Mouse (Mus musculus) forebrain, embryonic 15.5 days (tissue): ENCODE measurements around the gene Fbxw13. TPM values are rescaled to one million over a fixed set of nuclear protein-coding genes. Genes with fewer than 3 reads are reported as not detected.

Experiments used
- polyA plus RNA-seq: library from polyadenylated mRNA; unstranded; fragments of >200 nt; fragmentation: Nextera tagmentation; extraction: Ambion mirVana; gene quantifications from 2 replicates; pipeline ENCODE4 v1.2.1, GENCODE M21; 2015

The Fbxw13 gene
- polyA plus RNA-seq, 1 experiment from 2014 or later = not detected

Other genes starting within 250 kb of the Fbxw13 start
- gene Col7a1, start 242.4 kb downstream of the Fbxw13 start, polyA plus RNA-seq = 1.1 and 2.0 TPM in 2 replicates
- gene Ucn2, start 210.0 kb downstream of the Fbxw13 start, polyA plus RNA-seq = not detected in 2 replicates
- 27.3 and 28.0 TPM in 2 replicates for gene Pfkfb4, start 204.2 kb downstream of the Fbxw13 start, polyA plus RNA-seq
- 48.0 and 49.0 TPM in 2 replicates for gene Shisa5, start 157.4 kb downstream of the Fbxw13 start, polyA plus RNA-seq
- 16.5 and 16.7 TPM in 2 replicates for gene Trex1, start 136.2 kb downstream of the Fbxw13 start, polyA plus RNA-seq
- 32.0 and 36.5 TPM in 2 replicates for gene Atrip, start 121.9 kb downstream of the Fbxw13 start, polyA plus RNA-seq
- gene Ccdc51, start 113.5 kb downstream of the Fbxw13 start, polyA plus RNA-seq = 17.3 and 18.4 TPM in 2 replicates
- gene Tma7, start 113.4 kb downstream of the Fbxw13 start, polyA plus RNA-seq = 568 and 598 TPM in 2 replicates
- gene Plxnb1, start 100.6 kb downstream of the Fbxw13 start, polyA plus RNA-seq = 20.7 and 23.5 TPM in 2 replicates
- gene Fbxw21, start 33.9 kb downstream of the Fbxw13 start, polyA plus RNA-seq = not detected in 2 replicates
- gene Fbxw20, start 38.8 kb upstream of the Fbxw13 start, polyA plus RNA-seq = not detected in 2 replicates
- gene Fbxw14, start 91.7 kb upstream of the Fbxw13 start, polyA plus RNA-seq = not detected in 2 replicates
- gene Fbxw28, start 143.7 kb upstream of the Fbxw13 start, polyA plus RNA-seq = not detected in 2 replicates
- gene Fbxw22, start 208.3 kb upstream of the Fbxw13 start, polyA plus RNA-seq = not detected in 2 replicates